9 mouse cellular contexts compared by ENCODE assay signal in the genomic region with DNA sequence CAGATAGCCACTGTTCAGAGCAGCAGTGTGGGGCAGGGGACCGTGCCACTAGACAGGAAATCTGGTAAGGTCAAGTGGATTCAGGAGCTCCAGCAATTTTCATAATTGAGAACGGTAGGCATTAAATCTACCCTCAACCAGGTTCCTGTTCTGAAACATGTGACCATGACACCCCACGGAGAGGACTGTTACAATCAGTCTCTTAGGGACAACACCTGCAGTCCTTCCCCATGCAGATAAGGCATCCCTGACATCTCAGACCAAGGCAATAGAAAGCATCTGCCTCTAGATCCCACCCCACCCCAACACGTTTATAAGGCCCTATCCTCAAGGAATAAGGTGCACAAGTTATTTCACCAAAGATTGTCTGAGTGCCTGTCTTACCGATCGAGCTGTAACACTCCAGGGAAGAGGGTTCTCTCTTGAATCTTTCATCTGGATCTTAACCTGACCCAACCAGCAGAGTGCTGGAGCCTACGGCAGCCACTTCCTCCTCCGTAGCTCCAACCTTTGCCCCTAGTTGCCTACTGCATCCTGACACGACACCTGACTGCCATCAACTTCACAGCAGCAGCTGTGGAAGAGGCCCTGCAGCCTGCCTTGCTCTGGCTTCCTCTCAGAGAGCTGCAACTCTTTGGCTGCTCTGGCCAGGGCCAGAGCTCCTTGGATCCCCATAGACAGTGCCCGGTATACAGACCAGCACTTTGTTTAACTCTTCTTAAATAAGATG. TPM values are rescaled to one million over a fixed set of nuclear protein-coding genes. Genes with fewer than 3 reads are reported as not detected.
DNase-seq lines count a peak whose midpoint lies in the region; ATAC-seq lines count a peak whose summit lies in the region.
"Had no signal": no experiment of that assay in that cellular context is flagged by ENCODE, and none has a peak within 500 bp of the region (broad histone marks: within the 10 kb centered on the region; RNA-seq: fewer than 3 reads in every experiment).

No protein-coding gene starts in this region.

- no peak for DNase-seq in embryonic facial prominence, embryonic 11.5 days (ENCODE audit: low spot score)
- no peak for DNase-seq in left cerebral cortex, postnatal 25 days (ENCODE audit: low spot score in 2 of 2)
- DNase-seq in left cerebral cortex, adult 9 months (ENCODE audit: low spot score in 2 of 2) = no peak
- DNase-seq in MN1 (ENCODE audit: low spot score) = no peak

- H3K9ac ChIP-seq in heart, embryonic 12.5 days = peak overlapping the region; percentile 44; the same call in 1 of the 2 replicates
- no peak overlapping the region for H3K9ac ChIP-seq in heart, embryonic 11.5 days (ENCODE audit: low read depth, low read length)
- peak overlapping the region; percentile 32; the same call in 1 of the 2 replicates for H3K9ac ChIP-seq in embryonic facial prominence, embryonic 11.5 days (replicated peaks; ENCODE audit: low read length)
- H3K9ac ChIP-seq in limb, embryonic 12.5 days (replicated peaks) = no peak overlapping the region
- H3K9ac ChIP-seq in neural tube, embryonic 15.5 days (replicated peaks) = peak overlapping the region; percentile 30; the same call in 1 of the 2 replicates

- H3K4me3 ChIP-seq in heart, embryonic 12.5 days = no peak overlapping the region
- no peak overlapping the region for H3K4me3 ChIP-seq in heart, embryonic 11.5 days (ENCODE audit: low read depth, low read length)
- no peak overlapping the region for H3K4me3 ChIP-seq in embryonic facial prominence, embryonic 11.5 days (ENCODE audit: low read depth, low read length)
- H3K4me3 ChIP-seq in limb, embryonic 12.5 days (replicated peaks) = no peak overlapping the region
- no peak overlapping the region for H3K4me3 ChIP-seq in neural tube, embryonic 15.5 days (replicated peaks)

- H3K36me3 ChIP-seq in heart, embryonic 12.5 days = no peaks in the 10 kb centered on the region; the same call in 1 of the 2 replicates
- H3K36me3 ChIP-seq in heart, embryonic 11.5 days (ENCODE audit: control insufficient read depth, insufficient read depth, low read length) = no peaks in the 10 kb centered on the region
- H3K36me3 ChIP-seq in embryonic facial prominence, embryonic 11.5 days (replicated peaks; ENCODE audit: control insufficient read depth, insufficient read depth, low read depth, low read length) = no peaks in the 10 kb centered on the region
- H3K36me3 ChIP-seq in limb, embryonic 12.5 days = 0 out of 2 replicates have a peak, but pooled peaks cover 2% of the 10 kb centered on the region
- no peaks in the 10 kb centered on the region for H3K36me3 ChIP-seq in neural tube, embryonic 15.5 days

- H3K27ac ChIP-seq in heart, embryonic 12.5 days (ENCODE audit: poor library complexity, severe bottlenecking) = peak overlapping the region; percentile 60; the same call in 1 of the 2 replicates
- H3K27ac ChIP-seq in heart, embryonic 11.5 days (ENCODE audit: low read depth, low read length) = no peak overlapping the region
- no peak overlapping the region for H3K27ac ChIP-seq in embryonic facial prominence, embryonic 11.5 days (replicated peaks; ENCODE audit: low read depth, low read length)
- H3K27ac ChIP-seq in limb, embryonic 12.5 days = peak overlapping the region; percentile 68; the same call in 1 of the 2 replicates
- H3K27ac ChIP-seq in neural tube, embryonic 15.5 days (replicated peaks) = peak overlapping the region; percentile 78

- peaks cover 26% of the 10 kb centered on the region for H3K4me1 ChIP-seq in heart, embryonic 12.5 days (replicated peaks)
- H3K4me1 ChIP-seq in heart, embryonic 11.5 days (ENCODE audit: control insufficient read depth, insufficient read depth, low read length) = peaks cover 21% of the 10 kb centered on the region
- peaks cover 6% of the 10 kb centered on the region for H3K4me1 ChIP-seq in embryonic facial prominence, embryonic 11.5 days (ENCODE audit: control insufficient read depth, insufficient read depth, low read length)
- peaks cover 23% of the 10 kb centered on the region for H3K4me1 ChIP-seq in limb, embryonic 12.5 days (replicated peaks)
- H3K4me1 ChIP-seq in neural tube, embryonic 15.5 days = peaks cover 50% of the 10 kb centered on the region

- H3K27me3 ChIP-seq in heart, embryonic 12.5 days (replicated peaks) = no peaks in the 10 kb centered on the region
- no peaks in the 10 kb centered on the region for H3K27me3 ChIP-seq in heart, embryonic 11.5 days (ENCODE audit: control insufficient read depth, insufficient read depth, low read length)
- no peaks in the 10 kb centered on the region for H3K27me3 ChIP-seq in embryonic facial prominence, embryonic 11.5 days (ENCODE audit: control insufficient read depth, insufficient read depth, low read length)
- H3K27me3 ChIP-seq in limb, embryonic 12.5 days = no peaks in the 10 kb centered on the region
- H3K27me3 ChIP-seq in neural tube, embryonic 15.5 days (replicated peaks) = no peaks in the 10 kb centered on the region

- 0 out of 2 replicates have a peak, but pooled peaks cover 3% of the 10 kb centered on the region for H3K9me3 ChIP-seq in heart, embryonic 12.5 days (replicated peaks)
- H3K9me3 ChIP-seq in heart, embryonic 11.5 days (replicated peaks; ENCODE audit: control insufficient read depth, low read length) = no peaks in the 10 kb centered on the region; the same call in 1 of the 2 replicates
- H3K9me3 ChIP-seq in embryonic facial prominence, embryonic 11.5 days (replicated peaks; ENCODE audit: control insufficient read depth, low read length) = no peaks in the 10 kb centered on the region
- no peaks in the 10 kb centered on the region; the same call in 1 of the 2 replicates for H3K9me3 ChIP-seq in limb, embryonic 12.5 days
- H3K9me3 ChIP-seq in neural tube, embryonic 15.5 days (replicated peaks) = no peaks in the 10 kb centered on the region

- no peak overlapping the region for H3K4me2 ChIP-seq in heart, embryonic 12.5 days
- H3K4me2 ChIP-seq in heart, embryonic 11.5 days = no peak overlapping the region
- no peak overlapping the region for H3K4me2 ChIP-seq in embryonic facial prominence, embryonic 11.5 days (ENCODE audit: low read depth, low read length)
- H3K4me2 ChIP-seq in limb, embryonic 12.5 days = no peak overlapping the region
- no peak overlapping the region for H3K4me2 ChIP-seq in neural tube, embryonic 15.5 days

- WGBS in heart, embryonic 12.5 days = 62% methylated on average over 10 of the region's 10 CpGs
- WGBS in heart, embryonic 11.5 days (ENCODE audit: insufficient replicate concordance) = 58% methylated on average over 10 of the region's 10 CpGs
- 65% methylated on average over 10 of the region's 10 CpGs for WGBS in embryonic facial prominence, embryonic 11.5 days
- 64% methylated on average over 10 of the region's 10 CpGs for WGBS in limb, embryonic 12.5 days
- 79% methylated on average over 10 of the region's 10 CpGs for WGBS in neural tube, embryonic 15.5 days

- intact Hi-C loops in left cerebral cortex, postnatal 25 days (cut with DNase I) = no loop called here

- no peak for ATAC-seq in heart, embryonic 12.5 days (ENCODE audit: insufficient number of reproducible peaks, low FRiP score)
- no peak for ATAC-seq in heart, embryonic 11.5 days (replicated peaks; ENCODE audit: insufficient number of reproducible peaks, low FRiP score, low TSS enrichment)
- ATAC-seq in embryonic facial prominence, embryonic 11.5 days (replicated peaks; ENCODE audit: insufficient number of reproducible peaks, low FRiP score, low TSS enrichment, low read depth) = no peak
- ATAC-seq in limb, embryonic 12.5 days (ENCODE audit: insufficient number of reproducible peaks, insufficient read depth, low FRiP score, low TSS enrichment, low read depth) = no peak
- no peak for ATAC-seq in neural tube, embryonic 15.5 days (ENCODE audit: low FRiP score)

RNA-seq across cellular contexts. Expression of a gene that starts 50.2 kb away (rescaled TPM):
- 28.9 and 32.1 TPM in 2 replicates for polyA plus RNA-seq in heart, embryonic 12.5 days (2016; fragmentation: Nextera tagmentation; extraction: Ambion mirVana)
- 14.7 and 16.0 TPM in 2 replicates for polyA plus RNA-seq in heart, embryonic 11.5 days (2014; fragmentation: Nextera tagmentation; extraction: Ambion mirVana)
- polyA plus RNA-seq in embryonic facial prominence, embryonic 11.5 days (2014; fragmentation: Nextera tagmentation; extraction: Ambion mirVana) = 9.0 and 11.5 TPM in 2 replicates
- polyA plus RNA-seq in limb, embryonic 12.5 days (2016; fragmentation: Nextera tagmentation; extraction: Ambion mirVana) = 21.6 and 24.3 TPM in 2 replicates
- polyA plus RNA-seq in neural tube, embryonic 15.5 days (2015; fragmentation: Nextera tagmentation; extraction: Ambion mirVana) = 66.3 and 68.9 TPM in 2 replicates
- 100 to 1,000 TPM; 200 to 203 TPM for total RNA-seq in left cerebral cortex, postnatal 25 days (2021)

RNA-seq across cellular contexts. Expression of a gene that starts 50.6 kb away (rescaled TPM):
- polyA plus RNA-seq in heart, embryonic 12.5 days (2016; fragmentation: Nextera tagmentation; extraction: Ambion mirVana) = 1.6 and 2.3 TPM in 2 replicates
- polyA plus RNA-seq in heart, embryonic 11.5 days (2014; fragmentation: Nextera tagmentation; extraction: Ambion mirVana) = 1.9 TPM in 2 replicates
- 1.3 and 2.2 TPM in 2 replicates for polyA plus RNA-seq in embryonic facial prominence, embryonic 11.5 days (2014; fragmentation: Nextera tagmentation; extraction: Ambion mirVana)
- 2.1 and 2.9 TPM in 2 replicates for polyA plus RNA-seq in limb, embryonic 12.5 days (2016; fragmentation: Nextera tagmentation; extraction: Ambion mirVana)
- 5.3 and 6.2 TPM in 2 replicates for polyA plus RNA-seq in neural tube, embryonic 15.5 days (2015; fragmentation: Nextera tagmentation; extraction: Ambion mirVana)
- total RNA-seq in left cerebral cortex, postnatal 25 days (2021) = 10 to 100 TPM in 1 of 2 experiments, 1 to 10 TPM in 1; 9.1 to 11.1 TPM
- polyA plus RNA-seq: C2C12 had no signal

Comparison
In these comparisons a context has a peak if more than half of its experiments do, and no peak if none do; other contexts are left out.
1. H3K27ac ChIP-seq: peak in heart, embryonic 12.5 days (single experiment), limb, embryonic 12.5 days (single experiment) and neural tube, embryonic 15.5 days (single experiment); none in heart, embryonic 11.5 days (single experiment) and embryonic facial prominence, embryonic 11.5 days (single experiment).
2. H3K9ac ChIP-seq: peak in heart, embryonic 12.5 days (single experiment), embryonic facial prominence, embryonic 11.5 days (single experiment) and neural tube, embryonic 15.5 days (single experiment); none in heart, embryonic 11.5 days (single experiment) and limb, embryonic 12.5 days (single experiment).